Mouse (Mus musculus) forebrain, embryonic 10.5 days (tissue): ENCODE results near the gene Pmch. TPM values are rescaled to one million over a fixed set of nuclear protein-coding genes. Genes with fewer than 3 reads are reported as not detected.
A peak's percentile ranks its signal among the peaks of the same experiment; 100 is the strongest.

Experiments used
- DNase-seq: peaks from one replicate; pipeline ENCODE4 v3.0.0-alpha.2; 2017; ENCODE audit warnings: low spot score; ENCODE audit errors: extremely low spot score
- H3K27ac ChIP-seq: fragments of 300-500 bp; sonication (generic); 2 replicates; pipeline ENCODE4 v1.5.1; 2016; ENCODE audit warnings: mild to moderate bottlenecking
- H3K27me3 ChIP-seq: fragments of 300-500 bp; sonication (generic); 2 replicates; pipeline ENCODE4 v1.6.1; 2016; ENCODE audit warnings: mild to moderate bottlenecking; ENCODE audit not compliant: poor library complexity, severe bottlenecking
- H3K36me3 ChIP-seq: fragments of 300-500 bp; sonication (generic); replicated peaks from 2 replicates; pipeline ENCODE4 v1.6.1; 2016; ENCODE audit warnings: mild to moderate bottlenecking, moderate library complexity
- H3K4me1 ChIP-seq: fragments of 300-500 bp; sonication (generic); 2 replicates; pipeline ENCODE4 v1.6.1; 2016
- H3K4me3 ChIP-seq: fragments of 300-500 bp; sonication (generic); 2 replicates; pipeline ENCODE4 v1.5.1; 2016; ENCODE audit warnings: mild to moderate bottlenecking, moderate library complexity
- H3K9me3 ChIP-seq: fragments of 300-500 bp; sonication (generic); 2 replicates; pipeline ENCODE4 v1.6.1; 2016; ENCODE audit warnings: mild to moderate bottlenecking, moderate library complexity
- WGBS: fragments of 180-500 bp; shearing (Covaris S2); methylation state at CpG from one replicate; pipeline ENCODE4 v1.1.7; 2016; 5-methylcytosine and 5-hydroxymethylcytosine counted together
- polyA plus RNA-seq: library from polyadenylated mRNA; unstranded; fragments of >200 nt; fragmentation: Nextera tagmentation; extraction: Ambion mirVana; gene quantifications from 2 replicates; pipeline ENCODE4 v1.2.1, GENCODE M21; 2016

The Pmch gene
- 0.38 and 0.83 TPM in 2 replicates for polyA plus RNA-seq

DNA sequence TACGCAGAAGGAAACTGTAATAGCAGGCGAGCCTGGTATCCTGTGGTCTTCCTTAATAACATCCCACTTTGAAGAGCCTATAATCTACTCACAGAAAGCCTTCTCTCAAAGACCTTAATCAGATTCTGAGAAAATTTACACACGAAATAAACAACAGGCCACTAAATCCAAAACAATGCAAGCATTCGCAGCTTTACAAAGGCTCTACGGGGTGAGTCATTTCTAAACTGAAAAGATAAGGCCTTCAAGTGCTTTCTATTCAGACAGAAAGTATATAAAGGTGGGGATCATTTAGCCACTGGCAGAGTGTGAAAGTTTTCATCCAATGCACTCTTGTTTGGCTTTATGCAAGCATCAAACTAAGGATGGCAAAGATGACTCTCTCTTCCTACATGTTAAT is at the start of gene Pmch:
Gene Pmch, plus strand, starts transcription at position 301 of the 400 bp plus-strand sequence.
- Histone ChIP-seq H3K36me3 (peaks cover 25% of the 10 kb centered on the region), H3K4me3 (no peak within 1 kb of the TSS), H3K9me3 (no peaks in the 10 kb centered on the region), H3K27me3 (no peaks in the 10 kb centered on the region), H3K27ac (no peak within 1 kb of the TSS), H3K4me1 (peaks cover 6% of the 10 kb centered on the region)
- no peak for DNase-seq
- 42% methylated on average over 5 of the region's 5 CpGs for WGBS

DNA sequence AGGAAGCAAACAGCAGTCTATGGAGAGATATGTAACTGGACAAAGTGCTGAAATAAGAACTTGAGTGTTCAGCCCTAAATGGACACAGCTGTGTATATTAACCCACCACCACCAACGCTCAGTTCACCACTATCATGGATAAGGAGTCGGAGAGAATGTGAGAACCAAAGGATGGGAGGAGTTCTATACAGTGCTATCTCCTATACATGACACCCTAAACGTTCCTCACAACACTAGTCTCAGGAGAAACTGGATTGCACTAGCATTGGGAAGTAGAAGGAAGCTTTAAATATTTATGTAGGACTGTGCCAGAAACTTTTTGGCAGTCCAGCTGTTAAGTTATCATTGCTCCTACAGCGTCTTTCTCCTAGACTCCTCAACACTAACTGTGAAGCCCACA is 46.6 kb upstream of the Pmch start:
- H3K27ac ChIP-seq, result no peak overlapping the region
- H3K27me3 ChIP-seq, result no peaks in the 10 kb centered on the region
- no peak for DNase-seq
- H3K36me3 ChIP-seq, result no peaks in the 10 kb centered on the region
- peaks cover 6% of the 10 kb centered on the region; the same call in 1 of the 2 replicates for H3K4me1 ChIP-seq
- no peaks in the 10 kb centered on the region for H3K9me3 ChIP-seq
- H3K4me3 ChIP-seq, result no peak overlapping the region
- WGBS, result 86% methylated on average over 4 of the region's 4 CpGs

DNA sequence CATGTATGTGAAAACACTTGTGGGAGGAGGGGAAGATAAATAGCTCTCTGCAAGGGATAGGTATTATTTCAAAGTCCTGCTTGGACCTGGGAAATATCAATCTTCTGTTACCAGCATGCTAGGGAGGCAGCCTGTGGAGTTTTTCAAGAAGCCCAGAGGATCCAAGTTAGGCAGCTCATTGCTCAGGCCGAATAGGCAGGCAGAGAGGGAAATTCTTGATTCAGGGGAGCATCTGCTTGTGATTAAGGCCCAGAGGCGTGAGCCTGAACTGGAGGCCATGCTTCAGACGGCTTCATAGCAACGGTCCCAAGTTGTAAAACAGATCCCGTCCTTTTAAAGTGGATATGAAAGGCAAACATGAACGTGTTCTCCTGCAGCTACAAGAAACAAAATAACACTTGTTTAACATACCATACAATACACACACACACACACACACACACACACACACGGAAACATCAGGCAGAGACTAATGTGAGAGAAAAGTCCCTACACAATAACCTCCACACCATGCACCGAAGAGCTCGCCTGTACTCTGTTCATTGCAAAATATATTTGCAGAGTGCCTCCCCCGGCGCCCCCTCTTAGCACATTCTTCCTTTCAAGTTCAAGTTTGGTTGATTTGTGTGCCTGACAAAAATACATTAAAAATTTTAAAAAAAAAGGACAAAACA is 44.6 kb upstream of the Pmch start:
- Histone ChIP-seq H3K9me3 (no peaks in the 10 kb centered on the region), H3K27me3 (no peaks in the 10 kb centered on the region), H3K27ac (peak overlapping the region; percentile 51; the same call in 1 of the 2 replicates), H3K4me1 (peaks cover 6% of the 10 kb centered on the region; the same call in 1 of the 2 replicates), H3K4me3 (no peak overlapping the region), H3K36me3 (no peaks in the 10 kb centered on the region)
- WGBS, result 72% methylated on average over 11 of the region's 11 CpGs
- peak; percentile 42 for DNase-seq

DNA sequence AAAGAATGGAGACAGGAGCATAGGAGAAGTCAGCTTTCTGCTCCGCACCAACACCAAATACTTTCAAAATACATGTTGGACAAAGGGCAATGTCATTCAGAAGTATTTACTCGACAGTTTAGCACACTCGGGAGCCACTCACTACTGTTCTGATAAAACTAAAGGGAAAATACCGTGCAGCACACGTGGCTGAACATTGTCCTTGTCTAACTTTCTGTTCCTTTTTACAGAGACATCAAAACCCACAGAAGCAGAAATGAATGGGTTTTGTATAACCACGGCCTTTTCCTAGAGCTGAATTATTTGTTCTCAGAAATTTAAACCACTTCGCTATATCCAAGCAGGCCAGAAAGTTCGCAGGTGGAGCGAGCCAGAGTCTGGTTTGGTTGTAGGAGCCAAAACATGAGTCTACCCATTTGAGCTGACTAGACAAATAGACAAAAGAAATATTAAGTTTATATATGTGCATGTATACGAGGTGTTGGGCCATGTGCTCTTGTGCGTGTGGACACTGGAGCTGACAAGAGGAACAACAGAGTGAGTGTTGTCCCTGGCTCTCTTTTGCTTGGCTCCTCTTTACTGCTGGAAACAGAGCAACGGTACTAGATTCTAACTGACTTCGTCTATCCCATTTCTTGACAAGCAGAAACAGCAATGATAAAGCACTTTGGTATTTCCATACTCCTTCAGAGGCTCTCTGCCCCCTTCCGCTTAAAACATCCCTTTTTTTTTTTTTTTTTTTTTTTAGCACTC is 36.5 kb upstream of the Pmch start:
- Histone ChIP-seq H3K36me3 (no peaks in the 10 kb centered on the region), H3K4me1 (no peaks in the 10 kb centered on the region), H3K9me3 (no peaks in the 10 kb centered on the region), H3K4me3 (no peak overlapping the region), H3K27me3 (no peaks in the 10 kb centered on the region), H3K27ac (no peak overlapping the region)
- DNase-seq, result no peak
- WGBS, result 91% methylated on average over 14 of the region's 14 CpGs

DNA sequence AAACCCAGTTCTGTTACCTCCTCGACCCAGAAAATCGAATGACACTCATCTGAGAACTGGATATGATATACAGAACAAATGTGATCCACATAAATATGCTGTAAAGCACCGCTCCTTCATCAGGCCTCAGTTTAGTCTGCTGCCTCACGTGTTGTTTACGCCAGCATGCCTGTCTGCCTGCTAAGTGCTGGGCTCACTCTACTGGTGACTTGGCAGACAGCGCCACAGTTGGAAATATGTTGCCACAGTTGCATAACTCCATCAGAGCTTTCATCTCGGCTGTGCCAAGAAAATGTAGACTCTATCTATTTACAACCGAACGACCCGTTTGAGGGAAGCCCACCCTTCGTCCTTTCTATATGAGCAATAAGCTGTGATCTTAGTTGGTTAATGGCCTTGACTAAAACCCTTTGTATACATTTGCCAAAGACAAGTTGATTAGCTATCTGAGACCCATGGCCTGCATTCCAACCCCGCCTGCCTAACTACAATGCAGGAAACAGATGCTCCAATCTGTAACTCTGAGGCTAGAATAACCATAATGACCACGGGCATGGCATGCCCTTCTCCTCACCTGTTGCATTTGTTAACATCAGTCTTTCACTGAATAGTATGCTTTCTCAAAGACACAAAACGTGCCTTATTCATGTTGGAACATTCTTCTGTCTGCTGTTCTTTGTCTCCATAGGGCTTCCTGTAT is 33.8 kb upstream of the Pmch start:
- no peak for DNase-seq
- Histone ChIP-seq H3K36me3 (no peaks in the 10 kb centered on the region), H3K4me3 (no peak overlapping the region), H3K27me3 (no peaks in the 10 kb centered on the region), H3K9me3 (no peaks in the 10 kb centered on the region), H3K4me1 (no peaks in the 10 kb centered on the region), H3K27ac (no peak overlapping the region)
- 89% methylated on average over 14 of the region's 14 CpGs for WGBS

DNA sequence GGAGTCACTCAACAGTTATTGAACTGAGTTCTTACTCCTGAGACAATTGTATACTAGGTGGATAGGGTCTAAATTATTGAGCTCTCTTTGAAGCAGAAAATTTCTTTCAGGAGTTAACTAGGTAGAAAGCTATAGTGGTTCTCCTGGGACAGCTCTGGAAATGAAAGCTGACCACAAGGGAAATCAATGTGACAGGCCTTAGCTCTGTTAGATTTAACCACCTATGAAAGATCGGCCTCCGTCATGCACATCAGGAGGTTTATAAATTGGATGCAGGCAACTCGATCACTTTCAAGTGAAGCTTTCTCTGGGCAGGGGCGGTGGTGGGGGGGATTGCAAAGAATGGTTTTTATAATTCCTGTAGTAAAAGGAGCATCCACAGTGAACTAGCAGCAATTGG is 27.4 kb upstream of the Pmch start:
- Histone ChIP-seq H3K36me3 (no peaks in the 10 kb centered on the region), H3K27me3 (no peaks in the 10 kb centered on the region), H3K27ac (no peak overlapping the region), H3K4me1 (no peaks in the 10 kb centered on the region), H3K9me3 (no peaks in the 10 kb centered on the region), H3K4me3 (no peak overlapping the region)
- no peak for DNase-seq
- 73% methylated on average over 4 of the region's 4 CpGs for WGBS

DNA sequence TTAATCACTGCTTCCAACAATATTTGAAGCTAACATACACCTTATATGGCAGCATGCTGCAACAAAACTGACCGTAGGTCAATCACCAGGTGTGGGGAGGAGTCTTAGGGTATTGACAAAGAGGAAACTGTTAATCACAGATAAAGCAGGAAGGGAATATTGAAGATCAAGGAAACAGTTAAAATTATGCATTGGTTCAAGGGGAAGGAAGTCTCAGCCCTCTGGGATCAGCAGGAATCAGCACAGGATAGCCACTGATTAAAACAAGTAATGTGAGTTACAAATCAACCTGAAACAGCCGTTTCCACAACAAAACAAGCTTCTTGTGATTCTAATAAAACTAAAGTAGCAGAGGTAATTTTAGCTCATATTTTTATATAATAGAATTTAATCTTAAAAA is 26.0 kb upstream of the Pmch start:
- WGBS, result 85% methylated on average over 2 of the region's 2 CpGs

DNA sequence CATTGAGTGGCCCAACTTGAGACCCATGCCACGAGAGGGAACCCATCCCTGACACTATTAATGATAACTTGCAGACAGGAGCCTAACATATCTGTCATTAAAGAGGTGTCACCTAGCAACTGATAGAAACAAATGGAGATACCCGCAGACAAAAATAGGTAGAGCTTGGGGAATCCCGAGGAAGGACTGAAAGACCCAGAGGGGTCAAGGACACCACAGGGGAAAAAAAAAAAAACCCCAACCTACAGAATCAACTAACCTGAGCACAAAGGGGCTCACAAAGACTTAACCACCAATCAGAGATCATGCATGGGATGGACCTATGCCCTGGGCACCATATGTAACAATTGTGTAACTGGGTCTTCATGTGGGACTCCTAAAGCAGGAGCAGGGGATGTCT is 23.5 kb upstream of the Pmch start:
- Histone ChIP-seq H3K4me3 (no peak overlapping the region), H3K27me3 (no peaks in the 10 kb centered on the region), H3K4me1 (no peaks in the 10 kb centered on the region), H3K27ac (no peak overlapping the region), H3K36me3 (no peaks in the 10 kb centered on the region), H3K9me3 (no peaks in the 10 kb centered on the region)
- DNase-seq, result no peak
- WGBS, result 85% methylated on average over 3 of the region's 3 CpGs

More for the DNA sequence above, 26.0 kb upstream of the Pmch start:
- Histone ChIP-seq H3K27me3 (no peaks in the 10 kb centered on the region), H3K27ac (no peak overlapping the region), H3K4me3 (no peak overlapping the region), H3K36me3 (no peaks in the 10 kb centered on the region), H3K9me3 (no peaks in the 10 kb centered on the region), H3K4me1 (no peaks in the 10 kb centered on the region)
- DNase-seq, result no peak

DNA sequence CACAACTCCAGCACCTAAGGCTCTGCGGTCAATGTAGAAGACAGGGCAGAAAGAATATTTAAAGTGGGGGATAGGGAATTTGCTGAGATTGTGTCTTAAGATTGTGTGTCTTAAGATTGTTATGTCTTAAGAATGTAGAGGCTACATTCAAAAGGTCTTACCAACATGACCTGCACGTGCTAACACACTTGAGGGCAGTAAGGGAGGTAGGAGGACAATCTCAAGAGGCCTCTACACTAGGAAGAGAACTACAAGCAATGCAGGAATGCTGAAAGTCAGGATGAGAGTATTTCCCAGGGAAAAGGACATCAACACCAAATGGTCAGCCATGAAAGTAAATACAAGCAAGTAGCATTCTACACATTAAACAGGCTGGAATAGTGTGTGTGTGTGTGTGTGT is 15.3 kb downstream of the Pmch start:
- Histone ChIP-seq H3K27me3 (no peaks in the 10 kb centered on the region), H3K27ac (no peak overlapping the region), H3K4me3 (no peak overlapping the region), H3K4me1 (no peaks in the 10 kb centered on the region), H3K9me3 (no peaks in the 10 kb centered on the region), H3K36me3 (peaks cover 21% of the 10 kb centered on the region)
- DNase-seq, result no peak
- 91% methylated on average over 2 of the region's 2 CpGs for WGBS

DNA sequence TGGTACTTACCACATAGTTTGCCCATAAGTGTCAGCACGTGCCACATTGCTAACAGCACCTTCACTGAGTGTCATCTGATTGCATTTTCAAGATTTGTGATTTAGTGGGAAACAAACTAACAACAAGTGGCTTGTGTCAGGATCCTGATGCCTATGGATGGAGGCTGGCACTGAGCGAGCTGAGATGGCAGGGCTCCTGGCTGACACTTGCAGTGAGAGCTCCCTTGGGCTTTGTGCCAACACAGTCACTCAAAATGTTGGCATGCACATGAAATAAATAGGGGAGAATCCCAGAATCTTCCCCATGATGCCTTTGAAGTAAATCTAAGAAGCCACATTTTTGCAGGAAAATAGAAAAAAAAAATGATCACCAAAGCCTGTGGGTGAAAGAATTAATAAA is 22.4 kb downstream of the Pmch start:
- 88% methylated on average over 2 of the region's 2 CpGs for whole genome bisulfite sequencing
- no peaks in the 10 kb centered on the region for H3K4me1 ChIP-seq
- H3K27ac ChIP-seq, result no peak overlapping the region
- no peak overlapping the region for H3K4me3 ChIP-seq
- DNase-seq, result no peak
- H3K27me3 ChIP-seq, result no peaks in the 10 kb centered on the region
- peaks cover 31% of the 10 kb centered on the region for H3K36me3 ChIP-seq
- no peaks in the 10 kb centered on the region for H3K9me3 ChIP-seq

DNA sequence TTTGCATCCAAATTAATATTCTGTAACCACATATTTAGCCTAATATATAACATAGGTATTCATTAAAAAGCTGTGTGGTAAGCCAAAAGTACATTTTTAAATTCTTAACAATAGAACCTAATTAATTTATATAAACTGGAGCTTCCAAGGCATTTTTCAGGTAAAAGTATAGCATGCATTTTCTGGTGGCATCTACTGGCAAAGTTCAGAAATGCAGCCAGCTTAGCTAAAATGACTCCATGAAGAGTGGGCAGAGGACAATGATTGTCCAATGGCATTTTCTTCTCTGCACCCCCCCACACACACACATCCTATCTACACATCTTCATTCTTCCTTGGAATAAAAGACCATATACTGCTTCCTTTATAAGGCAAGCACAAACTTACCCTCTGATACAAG is 28.8 kb downstream of the Pmch start:
- H3K27ac ChIP-seq, result no peak overlapping the region
- no peaks in the 10 kb centered on the region for H3K9me3 ChIP-seq
- H3K36me3 ChIP-seq, result peaks cover 30% of the 10 kb centered on the region
- no peak for DNase-seq
- no peak overlapping the region for H3K4me3 ChIP-seq
- H3K27me3 ChIP-seq, result no peaks in the 10 kb centered on the region
- no peaks in the 10 kb centered on the region for H3K4me1 ChIP-seq

DNA sequence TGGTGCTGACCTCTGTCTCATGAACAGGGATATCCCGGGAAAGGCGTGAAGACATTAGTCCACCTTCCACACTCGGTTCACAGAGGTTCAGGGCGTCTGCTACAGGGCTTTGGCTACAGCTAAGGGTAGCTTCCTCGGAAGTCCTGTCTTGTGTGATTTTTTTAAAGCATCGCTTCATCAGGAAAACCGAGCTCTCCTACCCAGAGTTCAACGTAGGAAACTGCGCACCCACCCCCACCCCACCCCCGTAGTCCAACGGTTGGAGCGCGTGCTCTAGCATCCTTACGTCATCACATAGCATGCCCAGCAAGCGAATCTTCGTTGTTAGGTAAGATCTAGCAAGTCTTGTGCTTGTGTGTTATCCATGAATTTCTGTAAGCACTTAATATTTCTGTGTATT is 44.8 kb downstream of the Pmch start:
- no peak overlapping the region for H3K27ac ChIP-seq
- H3K4me1 ChIP-seq, result no peaks in the 10 kb centered on the region
- H3K4me3 ChIP-seq, result no peak overlapping the region
- DNase-seq, result no peak
- no peaks in the 10 kb centered on the region for H3K9me3 ChIP-seq
- WGBS, result 95% methylated on average over 16 of the region's 16 CpGs
- no peaks in the 10 kb centered on the region for H3K27me3 ChIP-seq
- peaks cover 31% of the 10 kb centered on the region for H3K36me3 ChIP-seq
